Mouse (Mus musculus) 416B (cell line): ENCODE measurements around the gene Elac2.

ENCODE experiments used
- DNase-seq: peaks from one replicate; pipeline ENCODE4 v3.0.0; 2011; ENCODE audit warnings: low read depth

Elac2 gene

GRCm38 (mm10) chr11:64978720-64979488 lies at the start of gene Elac2:
TSS of gene Elac2 (plus strand) at chr11:64979038.
- DNase-seq, result peak; percentile 98

- no peak for DNase-seq
Observed at GRCm38 (mm10) chr11:64929130-64929529, 49.7 kb upstream of the Elac2 start.

GRCm38 (mm10) chr11:64931060-64931770 lies 47.6 kb upstream of the Elac2 start:
- DNase-seq, result no peak

GRCm38 (mm10) chr11:64937226-64937625 lies 41.6 kb upstream of the Elac2 start:
- DNase-seq, result no peak

GRCm38 (mm10) chr11:64941193-64941592 lies 37.6 kb upstream of the Elac2 start:
- no peak for DNase-seq

GRCm38 (mm10) chr11:64949782-64950181 lies 29.1 kb upstream of the Elac2 start:
- DNase-seq, result no peak

GRCm38 (mm10) chr11:64956962-64957729 lies 21.7 kb upstream of the Elac2 start:
- DNase-seq, result no peak

- no peak for DNase-seq
Observed at GRCm38 (mm10) chr11:64962629-64963028, 16.2 kb upstream of the Elac2 start.

- DNase-seq, result peak; percentile 56
Observed at GRCm38 (mm10) chr11:64968507-64968906, 10.3 kb upstream of the Elac2 start.

- DNase-seq, result no peak
Observed at GRCm38 (mm10) chr11:64968939-64969342, 9.9 kb upstream of the Elac2 start.

GRCm38 (mm10) chr11:64971471-64971988 lies 7.3 kb upstream of the Elac2 start:
- DNase-seq, result peak; percentile 7

- DNase-seq, result no peak
Observed at GRCm38 (mm10) chr11:64972418-64972817, 6.4 kb upstream of the Elac2 start.

- DNase-seq, result peak; percentile 28
Observed at GRCm38 (mm10) chr11:64979489-64979845, 629 bp downstream of the Elac2 start.

GRCm38 (mm10) chr11:64988556-64988955 lies 9.7 kb downstream of the Elac2 start:
- no peak for DNase-seq

- no peak for DNase-seq
Observed at GRCm38 (mm10) chr11:64998439-64998838, 19.6 kb downstream of the Elac2 start.

GRCm38 (mm10) chr11:64999685-65000084 lies 20.8 kb downstream of the Elac2 start:
- no peak for DNase-seq

- no peak for DNase-seq
Observed at GRCm38 (mm10) chr11:65001729-65002128, 22.9 kb downstream of the Elac2 start.

GRCm38 (mm10) chr11:65003611-65004010 lies 24.8 kb downstream of the Elac2 start:
- DNase-seq, result no peak

- DNase-seq, result no peak
Observed at GRCm38 (mm10) chr11:65004836-65005235, 26.0 kb downstream of the Elac2 start.

- DNase-seq, result no peak
Observed at GRCm38 (mm10) chr11:65006047-65006446, 27.2 kb downstream of the Elac2 start.

- DNase-seq, result no peak
Observed at GRCm38 (mm10) chr11:65013906-65014305, 35.1 kb downstream of the Elac2 start.

- DNase-seq, result no peak
Observed at GRCm38 (mm10) chr11:65016754-65017153, 37.9 kb downstream of the Elac2 start.
